Mouse (Mus musculus): Measurements from ENCODE around the gene Cxcl1.
"Not testable (repeated sequence)": the region's sequence is repeated elsewhere in the genome, so short reads cannot be mapped to it uniquely, and the experiment has no call there.

Gene Cxcl1

GRCm38 (mm10) chr5:90890519-90891463 lies at the start of gene Cxcl1:
Cxcl1 (plus strand) TSS chr5:90891241.
- peak; percentile 96 for DNase-seq (ENCODE audit: low read depth, low spot score)

GRCm38 (mm10) chr5:90843891-90844290 lies 47.1 kb upstream of the Cxcl1 start:
- no peak for DNase-seq (ENCODE audit: low read depth, low spot score)

DNA sequence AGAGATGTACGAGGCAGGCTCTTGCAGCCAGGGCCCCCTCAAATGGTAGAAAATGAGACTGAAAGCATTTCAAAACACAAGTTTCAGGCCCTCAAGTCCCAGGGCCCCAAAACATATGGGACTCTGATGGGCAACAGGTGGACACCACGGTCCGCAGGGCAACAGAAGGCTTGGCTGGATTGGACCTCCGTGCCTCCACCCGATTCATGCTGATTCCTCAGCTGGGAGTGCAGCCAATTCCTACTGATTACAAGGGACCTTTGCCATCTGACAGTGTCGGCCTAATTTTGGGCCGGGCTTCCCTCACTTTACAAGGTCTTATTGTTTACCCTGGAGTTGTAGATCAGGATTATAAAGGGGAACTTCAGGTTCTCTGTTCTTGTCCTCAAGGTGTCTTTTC lies 40.9 kb upstream of the Cxcl1 start:
- not testable (repeated sequence) for DNase-seq (ENCODE audit: low read depth, low spot score)

DNA sequence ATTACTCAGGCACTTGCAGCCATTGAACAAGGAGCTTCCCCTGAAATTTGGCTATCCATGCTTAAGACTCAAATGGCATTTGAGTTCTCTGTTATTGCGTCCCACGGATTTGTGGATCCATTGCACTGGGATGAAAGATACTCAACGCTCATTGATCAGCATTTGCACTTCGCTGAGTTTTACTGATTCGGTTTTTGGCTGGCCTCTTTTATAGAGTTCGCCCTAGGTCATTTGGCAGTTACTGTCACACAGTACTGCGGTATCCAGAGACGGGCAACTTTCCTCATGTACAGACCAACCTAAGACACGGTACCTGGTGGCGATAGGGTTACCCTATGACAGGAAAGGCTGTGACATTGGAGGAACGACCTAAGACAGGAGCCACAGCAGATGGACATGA lies 39.6 kb upstream of the Cxcl1 start:
- DNase-seq (ENCODE audit: low read depth, low spot score) = not testable (repeated sequence)

DNA sequence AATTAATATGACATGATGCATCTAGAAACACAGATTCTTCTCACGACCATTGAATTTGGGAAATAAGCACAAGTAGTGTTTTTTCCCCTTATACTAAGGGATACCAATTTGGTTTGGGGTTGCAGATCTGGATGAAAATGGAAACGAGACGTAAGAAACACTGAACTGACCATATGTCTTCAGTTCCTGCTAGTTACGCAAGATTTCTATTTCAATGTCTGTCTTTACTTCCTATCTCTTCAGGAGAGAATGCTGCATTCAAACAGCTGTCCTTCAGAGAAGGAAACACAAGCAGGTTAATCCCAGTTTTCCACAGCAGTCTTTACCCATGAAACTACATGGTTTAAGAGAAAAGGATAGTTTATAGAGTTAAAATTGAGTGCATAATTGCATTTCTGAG lies 37.8 kb upstream of the Cxcl1 start:
- no peak for DNase-seq (ENCODE audit: low read depth, low spot score)

DNA sequence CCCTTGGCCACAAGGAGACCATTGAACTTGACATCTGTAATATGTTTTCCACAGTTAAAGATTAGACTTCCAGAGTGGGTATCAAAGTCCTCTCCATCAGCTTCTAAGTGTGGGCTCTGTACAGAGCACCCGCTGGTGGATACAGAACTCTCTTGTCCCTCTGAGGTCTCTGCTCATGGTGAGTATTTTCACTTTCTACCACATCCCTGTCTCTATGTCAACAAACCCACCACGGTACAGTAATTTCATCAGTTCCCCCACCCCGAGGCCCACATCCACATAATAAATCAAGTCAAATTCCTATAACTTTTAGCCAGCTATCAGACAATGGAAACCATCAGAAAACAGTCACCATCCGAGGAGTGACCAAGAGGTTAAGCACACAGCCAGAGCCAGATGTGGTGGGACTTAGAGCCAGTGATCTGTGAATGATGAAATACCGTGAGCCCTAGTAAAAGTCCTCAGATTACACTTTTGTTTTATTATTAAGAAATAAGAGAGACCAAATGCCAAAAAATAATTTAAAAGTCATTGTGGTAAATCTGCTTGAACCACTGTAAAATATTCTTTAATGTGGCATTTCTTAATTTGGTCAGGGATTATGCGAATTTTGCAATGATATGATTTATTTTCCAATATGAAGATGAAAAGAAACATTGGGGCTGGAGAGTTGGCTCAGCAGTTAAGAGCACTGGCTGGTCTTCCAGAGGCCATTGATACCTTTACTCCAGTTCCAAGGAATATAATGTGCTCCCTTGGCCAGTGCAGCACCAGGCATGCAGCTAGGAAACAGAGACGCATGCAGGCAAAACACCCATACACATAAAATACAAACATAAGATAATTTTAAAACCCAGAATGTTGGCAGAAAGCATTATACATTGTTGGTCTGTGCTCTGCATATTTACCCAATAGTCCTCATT lies 35.5 kb upstream of the Cxcl1 start:
- peak; percentile 59 for DNase-seq (ENCODE audit: low read depth, low spot score)

GRCm38 (mm10) chr5:90857463-90857862 lies 33.6 kb upstream of the Cxcl1 start:
- DNase-seq (ENCODE audit: low read depth, low spot score) = peak; percentile 51

GRCm38 (mm10) chr5:90858429-90858828 lies 32.6 kb upstream of the Cxcl1 start:
- DNase-seq (ENCODE audit: low read depth, low spot score) = no peak

DNA sequence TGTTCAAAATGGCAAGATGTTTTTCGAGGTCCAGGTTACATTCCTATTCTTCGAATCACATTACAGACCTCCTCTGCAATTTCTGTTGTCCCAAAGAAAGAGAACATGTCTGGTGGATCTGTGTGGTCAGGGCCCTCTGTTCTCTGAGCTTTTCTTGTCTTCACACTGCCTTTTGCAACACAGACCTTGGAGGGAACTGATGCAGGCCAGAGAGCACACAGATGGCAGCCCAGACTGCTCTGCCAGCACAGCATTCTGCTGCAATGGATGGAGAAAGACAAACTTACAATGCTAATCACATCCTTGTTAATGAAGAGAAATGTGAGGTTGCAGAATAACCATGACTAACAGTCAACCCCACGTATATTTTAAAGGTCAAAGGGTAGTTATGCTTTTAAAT lies 32.0 kb upstream of the Cxcl1 start:
- DNase-seq (ENCODE audit: low read depth, low spot score) = peak; percentile 76

- no peak for DNase-seq (ENCODE audit: low read depth, low spot score)
These were observed 29.1 kb upstream of the Cxcl1 start for GRCm38 (mm10) chr5:90861876-90862375.

DNA sequence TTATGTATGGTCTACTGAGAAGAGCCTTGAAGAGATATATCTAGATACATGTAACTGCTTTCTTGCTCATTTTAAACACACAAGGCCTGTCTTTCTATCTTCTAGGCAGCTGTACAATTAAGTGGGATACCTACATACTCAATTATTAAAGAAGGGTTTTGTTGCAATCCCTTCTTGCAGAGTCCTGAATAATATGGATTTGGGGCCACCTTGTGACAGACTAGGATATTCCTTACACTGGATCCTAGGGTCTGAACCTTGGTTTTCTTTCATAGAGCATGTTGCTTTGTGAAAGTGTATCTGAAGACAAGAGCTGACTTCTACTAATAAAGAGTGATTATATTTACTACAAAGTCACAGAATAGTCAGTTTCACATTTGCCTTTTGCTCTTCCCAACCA lies 24.3 kb upstream of the Cxcl1 start:
- peak; percentile 79 for DNase-seq (ENCODE audit: low read depth, low spot score)

- no peak for DNase-seq (ENCODE audit: low read depth, low spot score)
These were observed 18.7 kb upstream of the Cxcl1 start for GRCm38 (mm10) chr5:90872377-90872776.

- DNase-seq (ENCODE audit: low read depth, low spot score) = peak; percentile 100
These were observed 15.0 kb upstream of the Cxcl1 start for GRCm38 (mm10) chr5:90876045-90876444.

- peak; percentile 86 for DNase-seq (ENCODE audit: low read depth, low spot score)
These were observed 14.4 kb upstream of the Cxcl1 start for GRCm38 (mm10) chr5:90876471-90877172.

- DNase-seq (ENCODE audit: low read depth, low spot score) = no peak
These were observed 13.9 kb upstream of the Cxcl1 start for GRCm38 (mm10) chr5:90877173-90877512.

GRCm38 (mm10) chr5:90879307-90880014 lies 11.6 kb upstream of the Cxcl1 start:
- DNase-seq (ENCODE audit: low read depth, low spot score) = peak; percentile 50

GRCm38 (mm10) chr5:90880335-90880850 lies 10.6 kb upstream of the Cxcl1 start:
- DNase-seq (ENCODE audit: low read depth, low spot score) = peak; percentile 78

DNA sequence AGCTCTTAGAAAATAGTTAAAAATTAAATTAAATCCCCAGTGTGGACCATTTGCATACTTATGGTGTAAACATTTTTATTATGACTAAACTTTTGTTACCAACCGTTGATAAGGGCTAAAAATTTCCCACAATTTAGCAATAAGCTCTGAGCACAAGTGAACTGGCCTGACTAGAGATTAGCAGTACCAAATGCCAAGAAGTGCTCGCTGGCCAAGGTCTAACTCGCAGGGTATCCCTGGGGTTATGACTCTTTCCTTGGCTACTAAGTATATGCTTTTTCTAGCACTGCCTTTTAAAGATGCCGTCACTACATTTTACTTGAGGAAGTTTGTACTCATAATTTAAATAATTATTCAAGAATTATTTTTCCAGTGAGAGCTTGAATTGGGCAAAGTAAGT lies 10.0 kb upstream of the Cxcl1 start:
- DNase-seq (ENCODE audit: low read depth, low spot score) = peak; percentile 72

- DNase-seq (ENCODE audit: low read depth, low spot score) = peak; percentile 97
These were observed 9.4 kb upstream of the Cxcl1 start for GRCm38 (mm10) chr5:90881682-90882081.

DNA sequence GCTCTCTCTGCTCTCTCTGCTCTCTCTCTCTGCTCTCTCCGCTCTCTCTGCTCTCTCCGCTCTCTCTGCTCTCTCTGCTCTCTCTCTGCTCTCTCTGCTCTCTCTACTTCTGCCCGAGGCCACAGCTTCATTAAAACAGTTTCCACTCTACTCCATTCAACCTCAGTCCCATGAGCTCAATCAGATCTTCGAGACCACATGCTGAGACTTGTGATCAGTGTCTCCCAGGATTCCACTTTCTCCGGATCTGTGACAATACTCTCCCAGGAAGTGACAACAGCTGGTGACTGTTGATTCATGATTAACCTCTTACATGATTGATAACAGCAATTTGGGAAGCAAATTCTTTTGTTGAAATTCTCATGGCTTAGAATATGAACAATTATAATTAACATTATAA lies 8.9 kb upstream of the Cxcl1 start:
- DNase-seq (ENCODE audit: low read depth, low spot score) = peak; percentile 66

Measured in 3T3-L1 (cell line).